Mouse (Mus musculus) midbrain, embryonic 13.5 days (tissue): Measurements from ENCODE around the gene Syn3. TPM values are rescaled to one million over a fixed set of nuclear protein-coding genes. Genes with fewer than 3 reads are reported as not detected.
A peak's percentile ranks its signal among the peaks of the same experiment; 100 is the strongest.

Experiments used
- ATAC-seq: fragments of 200-750 bp; cut with Nextera tagmentation; 2 replicates; pipeline ENCODE4 v1.8.0; 2017; ENCODE audit warnings: mild to moderate bottlenecking, moderate TSS enrichment, moderate library complexity
- H3K27ac ChIP-seq: fragments of 300-500 bp; sonication (generic); 2 replicates; pipeline ENCODE4 v1.5.1; 2015; ENCODE audit warnings: inconsistent platforms, mild to moderate bottlenecking, moderate library complexity
- H3K27me3 ChIP-seq: fragments of 300-500 bp; sonication (generic); 2 replicates; pipeline ENCODE4 v1.6.1; 2015; ENCODE audit warnings: mild to moderate bottlenecking, inconsistent platforms
- H3K36me3 ChIP-seq: fragments of 300-500 bp; sonication (generic); 2 replicates; pipeline ENCODE4 v1.6.1; 2015; ENCODE audit warnings: mild to moderate bottlenecking, inconsistent platforms
- H3K4me1 ChIP-seq: fragments of 300-500 bp; sonication (generic); replicated peaks from 2 replicates; pipeline ENCODE4 v1.6.1; 2015; ENCODE audit warnings: inconsistent platforms
- H3K4me2 ChIP-seq: fragments of 300-500 bp; sonication (generic); replicated peaks from 2 replicates; pipeline ENCODE4 v1.6.1; 2015; ENCODE audit warnings: moderate library complexity, mild to moderate bottlenecking, inconsistent platforms
- H3K4me3 ChIP-seq: fragments of 300-500 bp; sonication (generic); replicated peaks from 2 replicates; pipeline ENCODE4 v1.5.1; 2015; ENCODE audit warnings: mild to moderate bottlenecking, inconsistent platforms
- H3K9ac ChIP-seq: fragments of 300-500 bp; sonication (generic); replicated peaks from 2 replicates; pipeline ENCODE4 v1.6.1; 2015; ENCODE audit warnings: mild to moderate bottlenecking, inconsistent platforms
- H3K9me3 ChIP-seq: fragments of 300-500 bp; sonication (generic); 2 replicates; pipeline ENCODE4 v1.6.1; 2016; ENCODE audit warnings: mild to moderate bottlenecking, inconsistent platforms
- WGBS: fragments of 180-500 bp; shearing (Covaris S2); methylation state at CpG from one replicate; pipeline ENCODE4 v1.1.7; 2015; 5-methylcytosine and 5-hydroxymethylcytosine counted together
- polyA plus RNA-seq: library from polyadenylated mRNA; unstranded; fragments of >200 nt; fragmentation: Nextera tagmentation; extraction: Ambion mirVana; gene quantifications from 2 replicates; pipeline ENCODE4 v1.2.1, GENCODE M21; 2015

Gene Syn3
- polyA plus RNA-seq, 1 experiment from 2014 or later: 13.8 TPM

DNA sequence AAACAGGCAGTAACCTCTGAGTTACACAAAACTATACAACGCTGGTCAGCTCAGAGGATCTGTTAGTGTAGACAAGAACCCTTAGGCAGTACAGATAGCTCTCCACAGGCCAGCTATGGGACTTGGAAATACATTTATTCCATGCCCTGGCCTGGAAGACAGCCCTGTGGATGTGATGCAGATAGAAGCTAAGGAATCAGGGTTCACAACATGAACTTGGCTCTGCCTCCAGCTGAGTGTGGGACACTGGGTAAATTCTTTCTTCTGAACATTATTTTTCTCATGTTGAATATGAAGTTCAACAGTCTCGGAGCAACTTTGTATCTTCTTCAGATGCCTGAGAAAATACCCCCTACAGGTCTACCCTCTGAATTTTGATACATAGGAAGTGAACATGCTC is 201.4 kb downstream of the Syn3 start:
- H3K4me1 ChIP-seq: peaks cover 33% of the 10 kb centered on the region
- H3K9ac ChIP-seq: no peak overlapping the region
- no peak overlapping the region for H3K4me3 ChIP-seq
- no peak overlapping the region for H3K27ac ChIP-seq
- H3K9me3 ChIP-seq: no peaks in the 10 kb centered on the region
- H3K4me2 ChIP-seq: no peak overlapping the region
- no peak for ATAC-seq
- no peaks in the 10 kb centered on the region for H3K36me3 ChIP-seq
- WGBS: 87% methylated on average over 2 of the region's 2 CpGs
- H3K27me3 ChIP-seq: peaks cover 36% of the 10 kb centered on the region

DNA sequence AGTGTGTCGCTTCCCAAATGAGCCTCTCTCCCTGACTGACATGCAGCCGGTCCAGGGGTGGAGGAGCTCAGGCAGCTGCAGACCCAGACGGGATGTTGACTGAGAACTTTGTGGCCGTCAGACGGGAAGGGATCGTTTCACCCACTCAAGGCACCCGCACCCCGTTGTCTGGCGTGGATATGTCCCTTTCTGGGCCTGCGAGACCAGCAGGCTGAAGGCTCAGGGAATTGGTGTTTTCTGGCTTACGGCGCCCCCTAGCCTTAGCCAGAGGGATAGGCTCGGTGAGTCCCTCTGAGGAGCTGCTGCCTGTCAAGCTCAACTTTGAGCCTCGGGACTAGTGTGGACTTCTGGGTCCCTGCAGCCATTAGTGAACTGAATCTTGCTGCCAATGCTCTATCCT is 202.6 kb downstream of the Syn3 start:
- Histone ChIP-seq H3K27ac (no peak overlapping the region), H3K9ac (no peak overlapping the region), H3K36me3 (no peaks in the 10 kb centered on the region), H3K4me3 (peak overlapping the region; percentile 24), H3K4me1 (peaks cover 28% of the 10 kb centered on the region), H3K27me3 (peaks cover 24% of the 10 kb centered on the region), H3K9me3 (no peaks in the 10 kb centered on the region), H3K4me2 (peak overlapping the region; percentile 50)
- 4% methylated on average over 14 of the region's 14 CpGs for WGBS
- peak; percentile 43; the same call in 1 of the 2 replicates for ATAC-seq

DNA sequence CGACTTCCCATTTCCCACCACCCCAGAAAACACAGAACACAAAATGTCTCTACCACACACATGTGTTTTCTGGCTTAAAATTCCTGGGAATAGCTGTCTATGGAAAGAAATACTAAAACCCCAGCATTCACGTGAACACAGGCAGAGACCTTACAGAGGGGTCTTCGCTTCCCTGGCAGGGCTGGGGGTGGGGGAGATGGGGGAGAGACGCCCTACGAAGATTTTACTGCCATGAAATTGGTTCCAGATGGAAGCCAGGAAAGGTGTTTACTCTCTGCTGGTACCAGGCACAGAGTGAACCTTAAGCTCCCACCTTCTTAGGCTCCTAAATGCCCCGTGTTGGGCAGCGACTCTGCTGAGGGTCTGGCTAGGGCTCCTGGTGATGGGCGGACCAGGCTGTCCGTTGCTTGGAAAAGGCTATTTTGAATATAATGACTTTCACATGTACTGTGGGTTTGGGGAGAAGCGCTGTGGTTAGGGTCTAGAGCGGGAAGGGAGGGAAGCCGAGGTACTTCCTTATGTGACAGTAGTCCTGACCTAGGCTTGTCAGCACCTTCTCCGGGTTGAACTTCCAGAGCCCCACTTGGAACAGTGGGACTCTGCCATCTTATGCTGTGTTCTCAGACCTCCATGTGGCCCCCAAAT is 203.1 kb downstream of the Syn3 start:
- peaks cover 22% of the 10 kb centered on the region for H3K4me1 ChIP-seq
- 27% methylated on average over 13 of the region's 13 CpGs for WGBS
- no peak overlapping the region for H3K9ac ChIP-seq
- H3K4me3 ChIP-seq: peak overlapping the region; percentile 24
- no peaks in the 10 kb centered on the region for H3K9me3 ChIP-seq
- peaks cover 20% of the 10 kb centered on the region for H3K27me3 ChIP-seq
- no peaks in the 10 kb centered on the region for H3K36me3 ChIP-seq
- no peak overlapping the region for H3K27ac ChIP-seq
- ATAC-seq: no peak
- H3K4me2 ChIP-seq: peak overlapping the region; percentile 50

DNA sequence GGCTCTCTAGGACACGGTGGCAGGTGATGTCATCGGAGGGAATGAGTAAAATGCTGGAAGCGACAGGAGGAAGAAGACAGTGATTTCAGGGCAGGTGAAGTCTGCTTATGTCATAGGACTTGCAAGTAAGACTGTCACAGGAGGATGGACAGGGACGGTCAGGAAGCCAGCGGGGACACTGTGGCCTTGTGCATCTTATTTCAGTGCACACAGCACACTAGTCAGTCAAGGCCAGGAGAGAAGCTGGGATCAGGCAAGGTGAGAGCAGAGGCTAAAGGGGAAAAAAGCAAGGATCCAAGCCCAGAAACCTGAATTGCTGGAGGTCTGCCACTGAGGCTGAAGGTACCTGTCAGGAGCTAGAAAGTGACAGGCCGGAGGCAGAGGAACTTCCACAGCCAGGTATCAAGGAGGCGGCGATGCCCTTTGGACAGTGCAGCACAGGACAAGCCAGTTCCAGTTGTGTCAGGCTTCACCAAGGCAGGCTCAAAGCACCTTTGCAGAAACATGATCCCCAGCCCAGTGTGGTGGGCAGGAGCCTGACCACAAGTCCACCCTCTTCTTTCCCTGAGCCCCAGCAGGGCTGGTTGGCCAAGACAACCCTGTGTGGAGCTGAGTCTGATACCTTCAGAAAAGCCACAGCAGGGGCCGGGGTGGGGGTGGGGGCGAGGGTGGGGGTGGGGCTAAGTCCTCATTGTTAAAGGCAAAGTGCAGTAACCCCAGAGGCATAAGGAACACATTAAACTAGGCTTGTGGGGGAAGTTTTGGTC is 203.9 kb downstream of the Syn3 start:
- peaks cover 20% of the 10 kb centered on the region for H3K27me3 ChIP-seq
- ATAC-seq: 0 out of 2 replicates have a peak, but pooled peaks have one; percentile 37
- H3K9me3 ChIP-seq: no peaks in the 10 kb centered on the region
- H3K36me3 ChIP-seq: no peaks in the 10 kb centered on the region
- no peak overlapping the region for H3K9ac ChIP-seq
- H3K4me3 ChIP-seq: no peak overlapping the region
- WGBS: 64% methylated on average over 10 of the region's 10 CpGs
- H3K4me1 ChIP-seq: peaks cover 14% of the 10 kb centered on the region
- no peak overlapping the region for H3K4me2 ChIP-seq
- no peak overlapping the region for H3K27ac ChIP-seq

DNA sequence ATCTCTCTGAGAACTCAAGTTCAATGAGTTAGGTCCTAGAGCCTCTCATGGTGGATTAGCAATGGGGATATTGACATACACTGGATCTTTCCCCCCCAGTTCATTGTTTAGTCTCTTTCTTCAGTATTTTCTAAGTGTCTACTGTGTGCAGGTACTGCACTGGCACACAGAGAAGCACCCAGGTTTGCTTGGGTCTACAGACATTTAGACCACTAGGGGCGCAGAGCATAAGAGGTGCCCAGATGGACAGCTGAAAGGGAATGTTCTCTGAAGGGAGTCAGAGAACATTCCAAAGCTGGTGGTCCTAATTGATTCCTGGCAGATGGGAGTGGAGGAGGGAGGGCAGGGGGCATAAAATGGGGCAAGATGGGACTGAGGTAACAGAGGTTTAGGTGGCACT is 204.8 kb downstream of the Syn3 start:
- Histone ChIP-seq H3K27ac (no peak overlapping the region), H3K9ac (no peak overlapping the region), H3K4me1 (peaks cover 13% of the 10 kb centered on the region), H3K4me3 (no peak overlapping the region), H3K27me3 (peaks cover 15% of the 10 kb centered on the region), H3K4me2 (no peak overlapping the region), H3K9me3 (no peaks in the 10 kb centered on the region), H3K36me3 (no peaks in the 10 kb centered on the region)
- 86% methylated on average over 1 of the region's 1 CpGs for WGBS
- no peak for ATAC-seq

DNA sequence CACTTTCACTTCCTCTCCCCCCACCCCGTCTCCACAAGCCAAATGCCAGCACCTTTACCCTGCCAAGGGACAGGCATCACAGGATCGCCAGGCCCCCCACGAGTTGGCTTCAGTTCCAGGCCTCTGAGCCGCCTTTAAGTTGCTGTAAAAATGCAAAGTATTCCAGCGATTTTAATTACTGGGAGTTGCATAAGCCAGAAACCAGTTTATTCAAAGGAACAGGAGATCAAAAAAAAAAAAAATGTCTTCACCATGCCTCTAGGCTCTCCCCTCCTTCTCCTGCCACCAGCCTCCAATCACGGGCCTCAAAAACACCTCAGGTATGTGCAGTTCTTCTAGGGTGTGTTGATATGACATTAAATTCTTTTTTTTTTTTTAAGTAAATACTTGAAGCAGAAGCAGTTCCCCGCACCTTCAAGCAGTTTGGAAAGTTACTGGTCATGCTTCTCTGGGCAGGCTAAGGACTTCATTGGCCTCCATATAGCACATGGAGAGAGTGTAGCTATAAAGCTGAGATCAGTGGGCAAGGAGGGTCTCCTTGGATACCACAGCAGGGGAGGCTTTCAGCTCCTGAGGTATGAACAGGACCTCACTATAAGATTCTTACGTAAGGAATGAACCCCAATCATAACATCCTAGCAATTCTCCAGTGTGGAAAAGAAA is 208.5 kb downstream of the Syn3 start:
- ATAC-seq: no peak
- Histone ChIP-seq H3K36me3 (no peaks in the 10 kb centered on the region), H3K4me2 (no peak overlapping the region), H3K9me3 (no peaks in the 10 kb centered on the region), H3K4me3 (no peak overlapping the region), H3K9ac (no peak overlapping the region), H3K27me3 (no peaks in the 10 kb centered on the region), H3K4me1 (peaks cover 4% of the 10 kb centered on the region; the same call in 1 of the 2 replicates), H3K27ac (no peak overlapping the region)
- WGBS: 85% methylated on average over 8 of the region's 8 CpGs

DNA sequence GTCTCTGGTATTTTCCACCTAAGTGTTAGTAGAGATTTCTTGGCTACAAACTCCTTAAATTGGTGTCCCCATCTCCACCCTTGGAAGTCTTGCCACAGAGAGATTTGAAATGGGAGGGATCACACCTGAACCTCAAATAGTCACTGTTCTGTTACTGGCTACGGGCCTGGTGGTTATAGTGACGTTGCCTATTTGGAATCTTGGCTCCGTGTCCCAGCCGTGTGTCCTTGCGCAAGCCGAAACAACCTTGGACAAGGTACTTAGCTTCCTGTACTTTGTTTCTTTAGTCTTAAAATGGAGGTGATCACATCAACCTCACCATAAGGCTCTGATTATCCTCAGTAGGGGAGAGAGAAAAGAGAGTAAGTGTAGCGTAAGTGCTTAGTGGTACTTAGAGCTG is 212.2 kb downstream of the Syn3 start:
- WGBS: 93% methylated on average over 7 of the region's 7 CpGs
- no peak overlapping the region for H3K4me3 ChIP-seq
- no peaks in the 10 kb centered on the region for H3K27me3 ChIP-seq
- ATAC-seq: no peak
- H3K9me3 ChIP-seq: no peaks in the 10 kb centered on the region
- H3K4me1 ChIP-seq: no peaks in the 10 kb centered on the region
- no peak overlapping the region for H3K27ac ChIP-seq
- no peaks in the 10 kb centered on the region for H3K36me3 ChIP-seq
- no peak overlapping the region for H3K9ac ChIP-seq
- H3K4me2 ChIP-seq: no peak overlapping the region

DNA sequence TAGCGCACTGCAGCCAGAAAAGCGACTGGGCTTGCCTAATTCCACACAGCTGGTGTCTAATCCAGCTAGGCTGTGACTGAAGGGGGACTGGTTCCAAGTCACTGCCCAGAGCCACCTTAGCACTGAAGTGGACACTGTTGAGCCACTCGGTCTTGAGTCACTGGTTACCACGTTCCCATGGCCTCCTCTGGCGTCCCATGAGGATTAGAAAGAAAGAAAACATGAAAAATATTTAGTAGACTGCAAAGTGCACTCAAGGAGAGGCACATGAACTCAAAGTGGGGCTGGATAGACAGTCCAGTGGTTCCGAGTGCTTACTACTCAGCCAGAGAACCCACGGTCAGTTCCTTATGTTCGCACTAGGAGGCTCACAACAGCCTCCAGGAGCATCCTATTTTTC is 217.5 kb downstream of the Syn3 start:
- 84% methylated on average over 8 of the region's 8 CpGs for WGBS
- ATAC-seq: no peak

DNA sequence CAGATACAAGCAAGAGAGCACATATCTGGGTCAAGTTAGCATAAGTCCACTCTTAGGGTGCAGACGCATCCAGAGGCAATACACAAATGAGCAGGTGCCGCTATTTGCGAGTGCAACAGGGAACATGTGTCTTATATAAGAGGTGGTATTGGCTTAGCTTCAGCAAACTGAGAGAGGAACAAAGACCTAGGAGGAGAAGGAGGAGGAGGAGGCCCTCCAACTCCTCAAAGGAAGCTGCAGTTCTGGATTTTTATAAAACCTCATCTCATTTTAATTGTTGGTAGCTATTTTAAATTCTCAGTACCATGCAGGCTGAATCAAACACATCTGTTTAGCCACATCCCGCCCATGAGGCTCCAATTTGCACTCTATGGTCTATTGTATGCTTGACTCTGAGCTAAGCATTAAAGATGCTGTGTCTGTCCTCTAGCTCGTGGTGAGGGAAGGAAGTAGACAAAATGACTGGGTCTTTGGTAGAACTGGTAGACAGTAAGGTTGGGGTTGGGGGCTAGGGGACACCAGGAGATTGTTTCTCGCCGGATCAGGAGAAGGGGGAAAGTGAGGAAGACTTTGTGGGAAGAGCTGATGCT is 219.0 kb downstream of the Syn3 start:
- H3K27me3 ChIP-seq: no peaks in the 10 kb centered on the region
- H3K27ac ChIP-seq: no peak overlapping the region
- no peak overlapping the region for H3K4me2 ChIP-seq
- H3K36me3 ChIP-seq: no peaks in the 10 kb centered on the region
- H3K4me1 ChIP-seq: no peaks in the 10 kb centered on the region
- no peaks in the 10 kb centered on the region for H3K9me3 ChIP-seq
- 93% methylated on average over 7 of the region's 7 CpGs for WGBS
- H3K9ac ChIP-seq: no peak overlapping the region
- no peak for ATAC-seq
- no peak overlapping the region for H3K4me3 ChIP-seq

More for the DNA sequence above, 217.5 kb downstream of the Syn3 start:
- H3K4me1 ChIP-seq: no peaks in the 10 kb centered on the region
- no peak overlapping the region for H3K9ac ChIP-seq
- H3K27me3 ChIP-seq: no peaks in the 10 kb centered on the region
- no peak overlapping the region for H3K27ac ChIP-seq
- H3K4me2 ChIP-seq: no peak overlapping the region
- H3K36me3 ChIP-seq: no peaks in the 10 kb centered on the region
- H3K4me3 ChIP-seq: no peak overlapping the region
- no peaks in the 10 kb centered on the region for H3K9me3 ChIP-seq

DNA sequence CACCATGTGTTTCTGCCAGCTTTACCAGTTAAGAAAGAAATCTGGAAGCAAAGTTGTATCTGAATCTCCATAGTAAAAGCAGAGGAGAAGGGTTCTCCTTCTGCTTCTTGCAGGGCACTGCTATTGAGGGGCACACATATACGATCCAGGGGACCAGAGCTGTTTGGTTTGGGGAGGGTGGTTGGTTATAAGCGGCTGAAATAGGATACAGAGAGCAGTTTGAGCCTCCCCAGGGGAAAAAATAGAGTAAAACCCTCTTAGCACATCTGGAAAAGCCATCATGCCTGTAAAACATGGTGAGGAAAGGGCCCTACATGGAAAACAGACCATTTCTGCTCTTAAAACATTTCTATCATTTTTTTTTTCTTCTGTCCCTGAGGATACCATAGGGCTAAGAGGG is 220.2 kb downstream of the Syn3 start:
- Histone ChIP-seq H3K4me2 (no peak overlapping the region), H3K9me3 (no peaks in the 10 kb centered on the region), H3K27me3 (no peaks in the 10 kb centered on the region), H3K9ac (no peak overlapping the region), H3K4me3 (no peak overlapping the region), H3K36me3 (no peaks in the 10 kb centered on the region), H3K27ac (no peak overlapping the region), H3K4me1 (no peaks in the 10 kb centered on the region)
- no peak for ATAC-seq
- WGBS: 84% methylated on average over 2 of the region's 2 CpGs

DNA sequence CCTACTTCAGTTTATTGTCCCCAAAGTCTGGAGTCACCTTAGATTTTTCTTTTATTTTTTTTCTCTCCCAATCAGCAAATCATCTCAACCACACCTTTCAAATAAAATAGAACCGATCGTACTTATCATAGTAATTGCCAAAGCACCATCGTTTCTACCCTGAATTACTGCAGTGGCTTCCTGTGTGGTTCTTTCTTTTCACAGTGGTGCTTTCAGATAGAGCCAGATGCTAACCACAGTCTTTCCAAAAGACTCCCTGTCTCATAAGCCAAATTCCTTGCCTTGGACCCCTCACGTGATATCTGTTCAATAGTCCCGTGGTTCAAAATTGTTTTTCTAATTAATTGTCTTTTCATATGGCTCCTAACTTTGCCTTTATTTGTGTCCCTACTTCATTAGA is 221.4 kb downstream of the Syn3 start:
- Histone ChIP-seq H3K27ac (no peak overlapping the region), H3K36me3 (no peaks in the 10 kb centered on the region), H3K9ac (no peak overlapping the region), H3K4me1 (no peaks in the 10 kb centered on the region), H3K4me3 (no peak overlapping the region), H3K4me2 (no peak overlapping the region), H3K27me3 (no peaks in the 10 kb centered on the region), H3K9me3 (no peaks in the 10 kb centered on the region)
- no peak for ATAC-seq
- 90% methylated on average over 5 of the region's 5 CpGs for WGBS

DNA sequence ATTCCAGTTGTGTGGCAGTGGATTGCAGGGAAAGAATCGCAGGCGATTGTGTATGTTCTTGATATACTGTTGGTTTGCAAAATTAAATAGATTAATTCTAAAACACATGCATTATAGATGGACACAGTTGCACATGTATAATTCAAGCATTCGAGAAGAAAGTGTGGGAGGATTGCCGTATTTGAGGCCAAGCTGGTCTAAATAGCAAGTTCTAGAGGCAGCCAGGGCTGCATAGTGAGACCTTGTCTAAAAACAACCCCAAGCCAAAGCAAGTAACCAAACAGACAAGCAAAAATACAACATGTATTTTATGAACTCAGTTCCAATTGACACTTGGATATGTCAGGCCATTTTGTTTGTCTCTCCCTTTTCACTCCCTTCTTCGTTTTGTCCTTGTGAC is 223.1 kb downstream of the Syn3 start:
- WGBS: 94% methylated on average over 5 of the region's 5 CpGs
- no peak overlapping the region for H3K4me3 ChIP-seq
- no peak overlapping the region for H3K9ac ChIP-seq
- no peaks in the 10 kb centered on the region for H3K9me3 ChIP-seq
- no peak overlapping the region for H3K27ac ChIP-seq
- no peaks in the 10 kb centered on the region for H3K27me3 ChIP-seq
- no peaks in the 10 kb centered on the region for H3K36me3 ChIP-seq
- ATAC-seq: no peak
- H3K4me2 ChIP-seq: no peak overlapping the region
- H3K4me1 ChIP-seq: no peaks in the 10 kb centered on the region
